25 mouse cellular contexts compared by ENCODE assay signal in the genomic region with DNA sequence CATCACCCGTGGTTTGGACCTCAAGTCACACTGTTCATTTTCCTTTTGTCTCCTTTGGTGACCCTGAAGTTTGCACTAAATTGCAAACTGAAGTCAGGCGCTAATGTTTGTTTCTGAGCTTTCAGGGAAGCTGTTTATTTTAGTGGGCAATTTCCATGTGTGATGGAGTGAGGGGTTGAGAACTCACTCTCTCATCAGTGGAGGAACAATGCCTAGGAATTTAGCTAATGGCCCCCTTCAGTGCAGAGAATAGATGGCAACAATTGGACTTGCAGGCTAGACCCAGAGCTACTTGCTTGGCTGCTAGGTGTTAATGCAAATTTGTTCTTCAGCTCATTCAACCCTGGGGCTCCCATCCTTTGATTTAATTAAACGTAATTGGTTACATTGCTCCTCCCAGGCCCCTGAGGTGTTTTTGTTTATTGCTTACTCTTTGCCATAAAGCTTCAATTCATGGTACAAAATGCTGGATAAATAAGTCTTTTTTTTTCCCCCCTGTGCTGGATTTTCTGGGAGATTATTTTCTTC. TPM values are rescaled to one million over a fixed set of nuclear protein-coding genes. Genes with fewer than 3 reads are reported as not detected.
DNase-seq lines count a peak whose midpoint lies in the region; ATAC-seq and TF ChIP-seq lines count a peak whose summit lies in the region.
"Had no signal": no experiment of that assay in that cellular context is flagged by ENCODE, and none has a peak within 500 bp of the region (broad histone marks: within the 10 kb centered on the region; RNA-seq: fewer than 3 reads in every experiment).

No protein-coding gene starts in this region.

- 0% methylated on average over 3 of the region's 3 CpGs for WGBS in neural tube, embryonic 13.5 days
- WGBS in small intestine, adult 2 months = 71% methylated on average over 3 of the region's 3 CpGs
- WGBS in heart, embryonic 11.5 days (ENCODE audit: insufficient replicate concordance) = 47% methylated on average over 3 of the region's 3 CpGs

- no peak for TF ChIP-seq POLR2A in brain, embryonic 14.5 days (IDR thresholded peaks at IDR 0.05; ENCODE audit: borderline replicate concordance, extremely low read depth, insufficient read depth, insufficient read length, poor library complexity, severe bottlenecking)
- no peak for TF ChIP-seq POLR2A in small intestine, adult 2 months (IDR thresholded peaks at IDR 0.05; ENCODE audit: low read depth, low read length)

- no peak overlapping the region for H3K4me2 ChIP-seq in neural tube, embryonic 13.5 days
- H3K4me2 ChIP-seq in heart, embryonic 11.5 days = no peak overlapping the region
- H3K4me2 ChIP-seq: embryonic facial prominence, embryonic 12.5 days; embryonic facial prominence, embryonic 15.5 days; hindbrain, embryonic 12.5 days; hindbrain, embryonic 15.5 days had no signal

- H3K9ac ChIP-seq in neural tube, embryonic 13.5 days = no peak overlapping the region
- no peak overlapping the region for H3K9ac ChIP-seq in heart, embryonic 11.5 days (ENCODE audit: low read depth, low read length)
- H3K9ac ChIP-seq: embryonic facial prominence, embryonic 12.5 days; embryonic facial prominence, embryonic 15.5 days; forebrain, postnatal 0 days; hindbrain, embryonic 12.5 days; hindbrain, embryonic 15.5 days had no signal

- no peaks in the 10 kb centered on the region for H3K36me3 ChIP-seq in neural tube, embryonic 13.5 days
- no peaks in the 10 kb centered on the region for H3K36me3 ChIP-seq in small intestine, adult 2 months (ENCODE audit: control insufficient read depth, insufficient read depth, low read length)
- H3K36me3 ChIP-seq in heart, embryonic 11.5 days (ENCODE audit: control insufficient read depth, insufficient read depth, low read length) = no peaks in the 10 kb centered on the region
- H3K36me3 ChIP-seq: embryonic facial prominence, embryonic 12.5 days; embryonic facial prominence, embryonic 15.5 days; G1E; heart, embryonic 10.5 days; hindbrain, embryonic 12.5 days; hindbrain, embryonic 15.5 days had no signal

- no peak for TF ChIP-seq CTCF in brain, embryonic 14.5 days (IDR thresholded peaks at IDR 0.05; ENCODE audit: borderline replicate concordance, extremely low read depth, insufficient read depth, insufficient read length)
- TF ChIP-seq CTCF in small intestine, adult 2 months (IDR thresholded peaks at IDR 0.05; ENCODE audit: extremely low read depth, insufficient read length, insufficient replicate concordance, low read depth, low read length) = no peak

- no peak for DNase-seq in neural tube, embryonic 10.5 days (ENCODE audit: extremely low spot score, low spot score)
- peak; percentile 48 for DNase-seq in ES-CJ7 (ENCODE audit: low read depth, low spot score)
- peak; percentile 23 for DNase-seq in brain, embryonic 14.5 days (ENCODE audit: low read depth)
- DNase-seq in lung, adult 18-20 months = no peak
- DNase-seq: adrenal gland, adult 8-10 months; adrenal gland, postnatal 25 days; B cell, adult 2 months; cerebellum, adult 18-20 months; cerebellum, adult 9-10 months; cerebellum, postnatal 25 days; forebrain, postnatal 0 days; gastrocnemius, postnatal 36 days; heart, adult 2 months had no signal

- H3K9me3 ChIP-seq in neural tube, embryonic 13.5 days = no peaks in the 10 kb centered on the region
- H3K9me3 ChIP-seq in heart, embryonic 11.5 days (replicated peaks; ENCODE audit: control insufficient read depth, low read length) = no peaks in the 10 kb centered on the region
- H3K9me3 ChIP-seq: embryonic facial prominence, embryonic 12.5 days; embryonic facial prominence, embryonic 15.5 days; G1E; heart, embryonic 10.5 days; hindbrain, embryonic 12.5 days; hindbrain, embryonic 15.5 days had no signal

- no peak overlapping the region for H3K27ac ChIP-seq in neural tube, embryonic 13.5 days (replicated peaks)
- H3K27ac ChIP-seq in small intestine, adult 2 months (ENCODE audit: insufficient read depth, low read depth, low read length) = 0 out of 2 replicates have a peak overlapping the region, but pooled peaks have one; percentile 13
- no peak overlapping the region for H3K27ac ChIP-seq in heart, embryonic 11.5 days (ENCODE audit: low read depth, low read length)
- H3K27ac ChIP-seq: embryonic facial prominence, embryonic 12.5 days; embryonic facial prominence, embryonic 15.5 days; heart, adult 2 months; heart, embryonic 10.5 days; hindbrain, embryonic 12.5 days; hindbrain, embryonic 15.5 days had no signal

- H3K4me1 ChIP-seq in neural tube, embryonic 13.5 days (replicated peaks) = peaks cover 20% of the 10 kb centered on the region
- peaks cover 23% of the 10 kb centered on the region for H3K4me1 ChIP-seq in small intestine, adult 2 months (ENCODE audit: control insufficient read depth, insufficient read depth, insufficient read length, low read length)
- peaks cover 2% of the 10 kb centered on the region; the same call in 1 of the 2 replicates for H3K4me1 ChIP-seq in heart, embryonic 11.5 days (ENCODE audit: control insufficient read depth, insufficient read depth, low read length)
- H3K4me1 ChIP-seq: embryonic facial prominence, embryonic 12.5 days; embryonic facial prominence, embryonic 15.5 days; hindbrain, embryonic 15.5 days had no signal

- no peak overlapping the region for H3K4me3 ChIP-seq in neural tube, embryonic 13.5 days
- H3K4me3 ChIP-seq in small intestine, adult 2 months (ENCODE audit: low read depth, low read length) = no peak overlapping the region
- H3K4me3 ChIP-seq in heart, embryonic 11.5 days (ENCODE audit: low read depth, low read length) = no peak overlapping the region
- H3K4me3 ChIP-seq: embryonic facial prominence, embryonic 12.5 days; embryonic facial prominence, embryonic 15.5 days; heart, adult 2 months; heart, embryonic 10.5 days; hindbrain, embryonic 12.5 days; hindbrain, embryonic 15.5 days had no signal

- no peaks in the 10 kb centered on the region for H3K27me3 ChIP-seq in neural tube, embryonic 13.5 days
- H3K27me3 ChIP-seq in small intestine, adult 2 months (ENCODE audit: control insufficient read depth, insufficient read depth, low read length) = no peaks in the 10 kb centered on the region
- no peaks in the 10 kb centered on the region for H3K27me3 ChIP-seq in heart, embryonic 11.5 days (ENCODE audit: control insufficient read depth, insufficient read depth, low read length)
- H3K27me3 ChIP-seq: CH12.LX; embryonic facial prominence, embryonic 12.5 days; embryonic facial prominence, embryonic 15.5 days; hindbrain, embryonic 12.5 days; hindbrain, embryonic 15.5 days had no signal

- ATAC-seq in neural tube, embryonic 13.5 days (ENCODE audit: low read depth) = peak; percentile 61; the same call in 1 of the 2 replicates
- no peak for ATAC-seq in heart, embryonic 11.5 days (replicated peaks; ENCODE audit: insufficient number of reproducible peaks, low FRiP score, low TSS enrichment)
- ATAC-seq: activated CD4-positive, CD25-positive, alpha-beta regulatory T cell, adult 4 months; forebrain, embryonic 14.5 days; forebrain, postnatal 0 days had no signal

RNA-seq across cellular contexts. Expression of gene Camkmt, which starts 58.9 kb away (rescaled TPM):
- 17.5 and 18.7 TPM in 2 replicates for polyA plus RNA-seq in neural tube, embryonic 13.5 days (2015; fragmentation: Nextera tagmentation; extraction: Ambion mirVana)
- polyA plus RNA-seq in brain, embryonic 14.5 days (2012; rRNA removed) = 4.9 and 6.7 TPM in 2 replicates
- polyA plus RNA-seq in small intestine, adult 2 months (2012; rRNA removed) = 3.3 and 5.9 TPM in 2 replicates
- 7.0 TPM in 2 replicates for polyA plus RNA-seq in heart, embryonic 11.5 days (2014; fragmentation: Nextera tagmentation; extraction: Ambion mirVana)

RNA-seq across cellular contexts. Expression of gene Prepl, which starts 59.2 kb away (rescaled TPM):
- polyA plus RNA-seq in neural tube, embryonic 13.5 days (2015; fragmentation: Nextera tagmentation; extraction: Ambion mirVana) = 93.5 and 111 TPM in 2 replicates
- polyA plus RNA-seq in brain, embryonic 14.5 days (2012; rRNA removed) = 87.3 and 123 TPM in 2 replicates
- polyA plus RNA-seq in small intestine, adult 2 months (2012; rRNA removed) = 2.8 and 3.0 TPM in 2 replicates
- polyA plus RNA-seq in heart, embryonic 11.5 days (2014; fragmentation: Nextera tagmentation; extraction: Ambion mirVana) = 27.1 and 32.5 TPM in 2 replicates

Comparison
In these comparisons a context has a peak if more than half of its experiments do, and no peak if none do; other contexts are left out.
1. DNase-seq: peak in ES-CJ7 (single experiment) and brain, embryonic 14.5 days (single experiment); none in neural tube, embryonic 10.5 days (single experiment) and lung, adult 18-20 months (0 of 2).